Mouse (Mus musculus): ENCODE measurements around the gene Harbi1.
"Not testable (repeated sequence)": the region's sequence is repeated elsewhere in the genome, so short reads cannot be mapped to it uniquely, and the experiment has no call there.

Gene Harbi1

GRCm38 (mm10) chr2:91718276-91718675 lies 7.6 kb downstream of the Harbi1 start:
- peak; percentile 50 for DNase-seq (ENCODE audit: low spot score)

- no peak for DNase-seq (ENCODE audit: low spot score)
Measured at GRCm38 (mm10) chr2:91723382-91723781, 12.7 kb downstream of the Harbi1 start.

GRCm38 (mm10) chr2:91723951-91724350 lies 13.3 kb downstream of the Harbi1 start:
- DNase-seq (ENCODE audit: low spot score): no peak

- DNase-seq (ENCODE audit: low spot score): no peak
Measured at GRCm38 (mm10) chr2:91724716-91725115, 14.1 kb downstream of the Harbi1 start.

- not testable (repeated sequence) for DNase-seq (ENCODE audit: low spot score)
Measured at GRCm38 (mm10) chr2:91725476-91725875, 14.8 kb downstream of the Harbi1 start.

GRCm38 (mm10) chr2:91727011-91727410 lies 16.4 kb downstream of the Harbi1 start:
- no peak for DNase-seq (ENCODE audit: low spot score)

- DNase-seq (ENCODE audit: low spot score): no peak
Measured at GRCm38 (mm10) chr2:91729571-91729970, 18.9 kb downstream of the Harbi1 start.

GRCm38 (mm10) chr2:91729971-91730821 lies 19.5 kb downstream of the Harbi1 start, which contains the start of gene Ambra1:
Gene Ambra1 (plus strand): TSS chr2:91730134.
- DNase-seq (ENCODE audit: low spot score): peak; percentile 87

GRCm38 (mm10) chr2:91735221-91735620 lies 24.6 kb downstream of the Harbi1 start:
- no peak for DNase-seq (ENCODE audit: low spot score)

- no peak for DNase-seq (ENCODE audit: low spot score)
Measured at GRCm38 (mm10) chr2:91739586-91739985, 28.9 kb downstream of the Harbi1 start.

- no peak for DNase-seq (ENCODE audit: low spot score)
Measured at GRCm38 (mm10) chr2:91744686-91745085, 34.0 kb downstream of the Harbi1 start.

- DNase-seq (ENCODE audit: low spot score): no peak
Measured at GRCm38 (mm10) chr2:91749811-91750261, 39.2 kb downstream of the Harbi1 start.

Data from yolk sac, embryonic 10.5 days (tissue).